Mouse (Mus musculus): ENCODE measurements at regions not wholly inside any gene's neighbourhood (a gene's known extent, or its start where the extent isn't known, plus 50 kb on each side); places are given as distances from the start of the nearest gene placed in this dataset.

- peak in 1 of 2 experiments; percentile 24 for DNase-seq (ENCODE audit: low spot score in 2 of 2)
These were observed 83.1 kb upstream of the Acvr2a start for GRCm38 (mm10) chr2:48730780-48731179.

- DNase-seq (ENCODE audit: low spot score in 2 of 2): no peak
These were observed 80.0 kb upstream of the Acvr2a start for GRCm38 (mm10) chr2:48733936-48734335.

- DNase-seq (ENCODE audit: low spot score in 2 of 2): no peak
These were observed 79.4 kb upstream of the Acvr2a start for GRCm38 (mm10) chr2:48734521-48734920.

GRCm38 (mm10) chr2:48736312-48736711, 77.6 kb upstream of the Acvr2a start:
- DNase-seq (ENCODE audit: low spot score in 2 of 2): no peak

Measured in left cerebral cortex, adult 8-10 months (tissue).